Mouse (Mus musculus): ENCODE data around the gene Kremen1.

The Kremen1 gene

GRCm38 (mm10) chr11:5172861-5173260, 88.5 kb downstream of the Kremen1 start:
- no peak for DNase-seq (ENCODE audit: low spot score)

- no peak for DNase-seq (ENCODE audit: low spot score)
Measured at GRCm38 (mm10) chr11:5167311-5167710, 94.0 kb downstream of the Kremen1 start.

DNA sequence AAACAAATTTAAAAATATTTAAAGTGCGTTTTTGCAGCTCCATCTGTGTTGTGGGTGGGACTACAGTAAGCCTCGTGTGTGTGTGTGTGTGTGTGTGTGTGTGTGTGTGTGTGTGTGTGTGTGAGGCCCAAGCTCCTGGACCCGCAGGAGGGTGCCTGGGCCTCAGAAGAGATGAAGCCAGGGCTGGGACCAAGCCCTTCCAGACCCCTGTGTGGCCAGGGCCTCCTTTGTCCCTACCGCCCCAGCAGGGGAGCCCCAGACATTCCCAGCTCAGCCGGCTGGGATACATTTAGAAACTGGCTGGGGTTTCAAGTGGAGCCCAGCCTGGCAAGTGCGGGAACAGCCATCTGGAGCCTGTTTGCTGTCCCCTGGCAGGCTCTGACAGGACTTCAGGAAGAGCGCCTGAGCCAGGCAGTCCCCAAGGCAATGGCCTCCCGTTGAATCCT, 95.9 kb downstream of the Kremen1 start:
- no peak for DNase-seq (ENCODE audit: low spot score)

DNA sequence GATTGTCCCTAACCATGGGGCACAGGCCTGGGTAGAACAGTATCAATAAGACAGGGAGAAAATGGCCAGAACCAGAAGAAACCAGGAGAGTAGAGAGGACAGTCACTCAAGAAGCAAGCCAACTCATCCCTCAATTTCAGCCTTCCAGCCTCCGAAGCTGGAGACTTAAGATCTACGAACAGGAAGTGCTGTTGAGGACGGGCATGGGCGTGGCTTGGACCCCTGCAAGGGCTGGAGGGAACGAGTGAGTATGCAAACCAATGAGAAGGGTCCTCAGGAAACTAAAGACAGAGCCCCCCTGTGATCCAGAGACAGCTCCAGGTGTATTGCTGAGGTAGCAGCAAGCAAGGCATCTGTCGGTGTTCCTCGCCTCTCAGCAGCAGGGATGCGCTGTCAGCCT, 97.0 kb downstream of the Kremen1 start:
- no peak for DNase-seq (ENCODE audit: low spot score)

GRCm38 (mm10) chr11:5163421-5163820, 97.9 kb downstream of the Kremen1 start:
- no peak for DNase-seq (ENCODE audit: low spot score)

GRCm38 (mm10) chr11:5160722-5161485, 100.5 kb downstream of the Kremen1 start:
- no peak for DNase-seq (ENCODE audit: low spot score)

GRCm38 (mm10) chr11:5158056-5158455, 103.3 kb downstream of the Kremen1 start:
- no peak for DNase-seq (ENCODE audit: low spot score)

GRCm38 (mm10) chr11:5154961-5155805, 106.2 kb downstream of the Kremen1 start:
- DNase-seq (ENCODE audit: low spot score): no peak

DNA sequence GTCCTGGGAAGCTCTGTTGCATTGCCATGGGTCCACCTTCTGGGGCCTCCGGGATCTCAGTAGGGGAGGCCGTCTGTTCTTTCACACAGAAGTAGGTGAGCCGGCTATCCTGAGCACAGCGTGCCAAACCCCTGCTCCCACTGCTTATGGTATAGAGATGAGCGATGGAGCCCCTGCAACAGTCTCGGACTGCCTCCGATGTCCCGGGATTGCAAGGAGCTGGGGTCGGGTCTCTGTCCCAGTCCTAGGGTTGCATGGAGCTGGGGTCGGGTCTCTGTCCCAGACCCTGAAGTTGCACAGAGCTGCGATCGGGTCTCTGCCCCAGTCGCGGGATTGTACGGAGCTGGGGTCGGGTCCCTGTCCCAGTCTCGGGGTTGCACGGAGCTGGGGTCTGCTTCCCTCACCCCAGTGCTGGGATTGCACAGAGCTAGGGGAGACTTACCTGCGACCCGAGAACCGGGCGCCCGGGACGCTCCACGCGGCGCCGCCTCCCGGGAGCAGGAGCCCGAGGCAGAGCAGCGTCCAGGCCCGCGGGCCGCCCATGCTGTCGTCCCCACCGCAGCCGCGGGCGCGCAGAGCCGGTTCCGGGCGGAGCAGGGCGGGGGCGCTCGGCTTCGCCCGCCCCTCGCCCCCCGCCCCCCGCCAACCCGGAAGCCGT, 109.5 kb downstream of the Kremen1 start, which contains the start of gene Emid1:
Gene Emid1 (minus strand): TSS at position 578 of the 658 bp plus-strand sequence.
- no peak for DNase-seq (ENCODE audit: low spot score)

DNA sequence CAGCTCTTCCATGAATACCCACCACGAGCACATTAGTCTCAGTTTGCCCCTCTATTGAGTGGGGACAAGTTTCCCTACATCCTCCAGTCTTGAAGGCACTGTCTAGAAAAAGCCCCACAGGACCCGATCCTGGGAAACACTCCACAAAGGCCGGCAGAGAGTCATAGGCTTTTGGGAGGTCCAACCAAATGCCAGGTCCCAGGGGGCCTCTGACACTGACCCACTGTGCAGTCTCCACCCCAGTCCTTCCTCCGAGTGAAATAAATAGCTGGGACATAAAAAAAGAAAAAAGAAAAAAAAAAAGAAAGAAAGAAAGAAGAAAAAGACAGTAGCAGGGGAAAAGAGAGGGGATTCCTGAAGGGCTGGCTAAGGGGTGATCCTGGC, 110.1 kb downstream of the Kremen1 start:
- no peak for DNase-seq (ENCODE audit: low spot score)

DNA sequence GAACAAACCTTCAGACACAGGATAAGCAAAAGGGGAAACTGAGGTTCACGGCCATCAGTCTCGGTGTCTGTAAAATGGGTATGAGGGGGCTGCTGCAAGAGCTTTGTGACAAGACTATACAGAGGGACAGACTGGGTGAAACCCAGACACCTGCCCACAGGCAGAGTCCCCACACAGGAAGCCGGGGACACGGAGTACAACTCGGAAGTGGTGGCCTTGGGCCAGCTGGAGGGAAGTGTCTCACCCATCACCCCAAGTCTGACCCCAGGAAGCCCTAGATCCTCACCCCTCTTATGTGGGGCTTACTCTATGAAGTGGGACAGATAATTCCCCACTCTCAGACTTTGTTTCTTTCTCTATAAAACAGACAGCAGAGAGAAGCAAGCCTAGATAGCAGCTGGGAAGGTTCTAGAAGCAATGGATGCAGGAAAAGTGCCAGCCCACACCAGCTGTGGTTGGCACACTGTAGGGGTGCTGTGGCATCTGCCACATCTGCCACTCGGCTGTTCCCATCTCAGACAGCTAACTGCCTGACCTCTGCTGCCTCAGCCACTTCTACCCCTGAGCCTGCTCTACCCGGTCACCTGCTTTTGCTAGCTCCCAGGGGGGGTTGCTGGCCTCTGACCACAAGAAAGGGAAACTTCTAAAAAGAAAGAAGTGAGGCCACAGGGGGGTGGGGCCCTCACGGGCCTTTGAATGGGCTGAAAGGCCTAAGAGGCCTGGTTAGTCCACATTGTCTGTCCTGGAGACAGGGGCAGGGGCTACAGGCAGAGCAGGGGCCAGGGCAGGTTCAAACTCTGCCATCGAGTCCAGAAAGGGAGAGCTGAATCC, 110.7 kb downstream of the Kremen1 start:
- DNase-seq (ENCODE audit: low spot score): no peak

GRCm38 (mm10) chr11:5149955-5150354, 111.4 kb downstream of the Kremen1 start:
- DNase-seq (ENCODE audit: low spot score): no peak

- no peak for DNase-seq (ENCODE audit: low spot score)
Measured at GRCm38 (mm10) chr11:5149249-5149648, 112.1 kb downstream of the Kremen1 start.

- DNase-seq (ENCODE audit: low spot score): no peak
Measured at GRCm38 (mm10) chr11:5145600-5145999, 115.8 kb downstream of the Kremen1 start.

DNA sequence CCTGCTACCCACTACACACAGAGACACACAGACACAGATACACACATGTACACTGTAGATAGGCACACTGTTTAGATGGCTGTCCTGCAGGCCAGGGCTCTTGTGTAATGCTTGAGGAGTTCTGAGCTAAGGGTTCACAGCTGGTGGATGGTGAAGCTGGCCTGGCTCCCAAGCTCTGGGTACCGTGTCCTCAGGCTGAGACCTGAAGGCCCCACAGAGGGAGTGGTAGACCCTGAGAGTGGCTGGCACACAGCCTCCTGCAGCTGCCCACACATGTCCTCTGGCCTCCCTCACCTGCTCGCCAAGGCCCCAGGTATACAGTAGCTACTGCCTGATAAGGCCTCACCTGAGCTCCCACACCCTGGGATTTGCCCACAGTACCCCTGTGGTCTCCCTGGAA, 119.4 kb downstream of the Kremen1 start:
- DNase-seq (ENCODE audit: low spot score): no peak

Measured in urinary bladder, postnatal 25 days (tissue).